Mouse (Mus musculus) forebrain, embryonic 16.5 days (tissue): Measurements from ENCODE around the gene Fam20a. TPM values are rescaled to one million over a fixed set of nuclear protein-coding genes. Genes with fewer than 3 reads are reported as not detected.

Experiments
- polyA plus RNA-seq: library from polyadenylated mRNA; unstranded; fragments of >200 nt; fragmentation: Nextera tagmentation; extraction: Ambion mirVana; gene quantifications from 2 replicates; pipeline ENCODE4 v1.2.1, GENCODE M21; 2015

Fam20a gene
- polyA plus RNA-seq, 1 experiment from 2014 or later, result 1.9 TPM

Other genes starting within 250 kb of the Fam20a start
- gene Arsg, start 248.9 kb downstream of the Fam20a start, polyA plus RNA-seq, result 3.2 and 4.1 TPM in 2 replicates
- 4.1 and 5.4 TPM in 2 replicates for gene Slc16a6, start 248.7 kb downstream of the Fam20a start, polyA plus RNA-seq
- 14.0 and 14.4 TPM in 2 replicates for gene Wipi1, start 110.3 kb downstream of the Fam20a start, polyA plus RNA-seq
- 521 and 535 TPM in 2 replicates for gene Prkar1a, start 72.9 kb downstream of the Fam20a start, polyA plus RNA-seq
- gene 1700012B07Rik, start 105.8 kb upstream of the Fam20a start, polyA plus RNA-seq, result not detected in 2 replicates